Mouse (Mus musculus): ENCODE measurements around the gene Tmem151a.
"Not testable (repeated sequence)": the region's sequence is repeated elsewhere in the genome, so short reads cannot be mapped to it uniquely, and the experiment has no call there.

Gene Tmem151a

DNA sequence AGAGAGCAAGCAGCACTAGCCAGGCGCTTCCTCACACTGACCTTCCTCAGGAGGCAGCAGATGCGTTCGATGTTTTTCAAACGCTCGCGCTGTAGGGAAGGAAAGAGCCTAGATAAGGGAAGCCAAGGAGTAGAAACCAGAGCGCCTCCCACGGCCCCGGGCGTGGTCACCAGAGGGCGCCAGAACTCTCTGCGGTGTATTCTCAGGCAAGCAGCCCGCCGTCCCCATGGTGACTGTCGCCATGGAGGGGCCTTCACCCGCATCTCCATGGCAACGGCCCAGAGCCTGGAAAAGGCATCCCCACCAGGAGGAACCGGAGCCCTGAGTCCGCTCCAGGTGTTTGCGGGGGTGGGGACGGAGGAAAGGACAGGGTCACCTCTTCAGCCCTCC, 8.9 kb upstream of the Tmem151a start:
- peak; percentile 99 to 100 for DNase-seq

DNA sequence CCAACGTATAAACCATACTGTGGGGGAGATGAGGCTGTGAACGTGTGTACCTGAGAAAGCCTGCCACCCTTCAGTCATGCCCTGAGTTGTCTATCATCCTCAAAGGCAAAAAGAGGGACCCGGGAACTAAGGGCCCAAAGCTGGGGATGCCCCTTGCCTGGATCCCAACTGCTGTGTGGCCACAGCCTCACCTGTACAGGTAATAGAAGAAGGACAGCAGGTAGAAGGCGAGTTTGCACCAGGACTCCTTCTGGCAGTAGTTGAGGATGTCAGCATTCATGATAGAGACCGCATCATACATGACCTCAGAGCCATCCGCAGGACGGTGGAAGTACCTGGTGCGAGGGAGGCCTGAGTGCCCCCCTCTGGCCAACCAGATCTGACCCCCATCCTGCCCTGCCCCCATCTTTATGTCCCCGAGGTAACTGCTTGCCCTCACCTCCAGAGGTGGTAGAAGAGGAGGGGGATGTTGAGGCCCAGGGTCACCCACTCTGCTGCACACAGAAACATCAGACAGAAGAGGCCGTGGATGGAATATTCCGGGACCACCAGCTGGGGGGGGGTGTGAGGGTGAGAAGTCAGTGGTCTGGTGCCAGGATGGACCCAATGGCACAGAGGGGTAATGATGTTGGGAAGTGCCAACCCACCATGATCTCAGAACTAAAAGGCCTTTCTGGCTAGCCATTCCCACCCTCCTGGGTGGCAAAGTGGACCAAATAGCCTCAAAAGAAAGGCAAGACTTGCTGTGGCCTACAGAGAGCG, 8.3 kb upstream of the Tmem151a start:
- DNase-seq, result peak; percentile 48 to 59

DNA sequence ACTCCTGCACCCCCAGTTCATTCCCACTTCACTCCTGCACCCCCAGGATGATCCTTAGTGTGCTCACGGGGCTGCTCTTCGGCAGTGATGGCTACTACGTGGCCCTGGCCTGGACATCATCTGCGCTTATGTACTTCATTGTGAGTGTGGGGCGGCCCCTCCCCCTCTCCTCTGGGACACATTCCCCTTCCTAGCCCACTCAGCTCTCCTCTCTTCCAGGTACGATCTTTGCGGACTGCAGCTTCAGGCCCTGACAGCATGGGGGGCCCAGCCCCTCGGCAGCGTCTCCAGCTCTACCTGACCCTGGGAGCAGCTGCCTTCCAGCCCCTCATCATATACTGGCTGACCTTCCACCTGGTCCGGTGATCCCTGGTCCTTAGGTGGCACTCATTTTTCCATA, 6.8 kb upstream of the Tmem151a start:
- peak in 1 of 2 experiments; percentile 34 for DNase-seq

DNA sequence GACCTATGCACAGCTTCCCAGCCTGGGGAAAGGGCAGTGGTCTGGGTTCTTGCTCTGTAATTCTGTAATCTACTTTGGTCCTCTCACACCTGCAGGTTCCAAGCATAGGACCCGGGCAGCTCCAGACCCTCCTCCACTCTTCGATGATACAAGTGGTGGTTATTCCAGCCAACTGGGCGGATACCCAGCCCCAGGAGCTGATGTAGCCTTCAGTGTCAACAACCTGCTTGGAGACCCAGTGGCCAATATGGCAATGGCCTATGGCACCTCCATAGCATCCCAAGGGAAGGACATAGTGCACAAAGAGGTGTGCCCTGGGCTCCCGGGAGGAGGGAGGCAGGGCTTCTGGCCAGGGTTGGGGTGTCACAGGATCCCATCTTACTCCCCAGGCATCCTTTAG, 4.0 kb upstream of the Tmem151a start:
- no peak for DNase-seq

DNA sequence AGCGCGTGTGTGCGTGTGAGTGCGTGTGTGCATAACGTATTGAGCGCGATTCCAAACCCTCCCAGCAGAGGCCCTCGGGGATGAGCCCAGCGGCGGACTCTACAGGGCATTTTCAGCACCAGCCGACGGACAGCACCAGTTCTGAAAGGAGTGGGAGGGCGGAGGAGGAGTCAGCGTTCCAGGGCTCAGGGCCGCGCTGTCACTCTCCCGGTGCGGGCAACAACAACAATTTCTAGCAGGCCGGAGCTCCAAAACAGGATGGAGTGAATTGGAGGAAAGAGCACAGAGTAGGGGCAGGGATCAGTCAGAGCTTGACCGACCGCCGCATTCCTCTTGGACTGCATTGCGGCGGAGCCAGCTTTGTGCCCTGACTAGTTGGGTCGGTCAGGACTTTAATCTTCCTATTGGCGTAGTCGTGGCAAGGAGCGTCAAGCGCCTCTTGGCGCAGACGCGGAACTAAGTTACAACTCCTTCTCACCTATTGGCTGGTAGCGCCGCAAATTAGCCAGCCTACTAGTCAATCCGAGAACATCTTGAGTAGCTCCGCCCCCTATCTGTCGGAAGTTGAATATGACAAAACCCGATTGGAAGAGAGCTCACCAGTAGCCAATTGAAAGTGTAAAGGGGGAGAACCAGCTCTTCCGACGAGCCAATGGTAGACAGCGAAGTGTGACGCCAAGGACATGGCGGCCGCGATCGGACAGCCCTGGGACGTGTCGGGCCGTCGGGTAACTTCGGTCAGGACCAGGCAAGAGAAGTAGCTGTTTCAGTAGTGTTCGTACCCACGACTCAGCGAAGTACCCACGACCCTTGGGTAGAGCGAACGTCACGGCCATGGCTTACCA, 2.8 kb upstream of the Tmem151a start, which contains the start of gene Yif1a:
Gene Yif1a, plus strand, starts transcription at position 655 of the 845 bp plus-strand sequence.
- DNase-seq, result peak; percentile 93 to 95

DNA sequence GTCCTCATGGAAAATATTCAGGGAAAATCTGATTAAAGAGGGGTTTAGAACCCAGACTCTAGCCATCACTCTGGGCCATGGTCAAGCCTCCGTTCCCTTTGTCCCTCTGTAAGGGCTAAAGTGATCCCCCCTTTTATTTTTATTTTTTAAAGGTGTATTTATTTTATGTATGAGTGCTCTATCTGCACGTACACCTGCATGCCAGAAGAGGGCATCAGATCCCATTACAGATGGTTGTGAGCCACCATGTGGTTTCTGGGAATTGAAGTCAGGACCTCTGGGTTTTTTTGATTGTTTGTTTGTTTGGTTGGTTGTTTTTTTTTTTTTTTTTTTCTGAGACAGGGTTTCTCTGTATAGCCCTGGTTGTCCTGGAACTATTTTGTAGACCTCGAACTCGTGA, 1.2 kb upstream of the Tmem151a start:
- not testable (repeated sequence) for DNase-seq

DNA sequence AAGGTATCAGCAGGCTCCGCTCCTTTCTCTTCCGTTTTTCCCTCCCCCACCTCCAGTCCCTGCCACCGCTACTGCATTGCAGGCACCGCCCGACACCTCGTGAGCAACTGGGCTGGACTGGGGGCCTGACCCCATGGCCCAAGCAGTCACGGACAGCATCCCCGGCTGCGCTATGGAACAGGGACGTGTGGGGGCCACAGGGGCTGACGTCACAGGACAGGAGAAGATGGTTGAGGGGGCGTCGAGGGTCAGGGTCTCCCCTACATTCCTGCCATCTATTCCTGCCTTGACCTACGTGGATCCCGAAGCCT, 542 bp downstream of the Tmem151a start:
- peak in 1 of 2 experiments; percentile 50 for DNase-seq

DNA sequence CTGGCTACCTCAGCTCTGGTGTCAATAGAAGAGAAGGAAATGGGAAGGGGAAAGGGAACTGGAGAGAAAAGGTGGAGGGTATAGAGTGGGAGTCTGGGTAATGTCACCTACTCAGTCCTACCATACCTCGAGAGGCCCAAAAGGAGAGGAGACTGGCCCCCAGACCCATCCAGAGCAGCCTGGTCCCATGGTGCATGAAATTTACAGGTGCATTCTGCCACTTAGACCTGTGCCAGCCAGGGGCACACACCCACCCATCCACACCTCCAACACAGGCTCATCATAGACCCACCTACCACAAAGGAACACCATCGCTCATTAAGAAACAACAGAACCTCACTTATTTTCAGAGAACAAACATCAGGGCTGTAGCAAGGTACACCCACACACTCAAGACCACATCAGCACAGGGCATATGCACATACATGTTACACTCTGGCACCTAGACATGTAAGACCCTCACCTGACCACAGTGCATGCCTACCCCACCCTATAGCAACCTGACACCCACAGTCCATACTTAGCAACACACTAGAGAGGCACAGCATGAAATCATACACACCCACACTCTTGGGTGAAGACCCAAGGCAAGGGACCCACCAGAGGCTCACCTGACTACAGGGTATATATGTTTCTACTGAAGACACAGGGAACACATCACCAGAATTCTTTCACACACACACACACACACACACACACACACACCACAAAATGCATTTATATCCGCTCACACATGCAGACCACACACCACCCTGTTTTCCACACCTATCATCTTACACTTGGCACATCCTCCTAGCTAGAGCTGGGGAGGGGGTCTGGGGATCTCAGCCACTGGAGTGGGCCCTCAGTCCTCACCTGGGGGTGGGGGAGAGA, 1.1 kb downstream of the Tmem151a start:
- DNase-seq, result no peak

DNA sequence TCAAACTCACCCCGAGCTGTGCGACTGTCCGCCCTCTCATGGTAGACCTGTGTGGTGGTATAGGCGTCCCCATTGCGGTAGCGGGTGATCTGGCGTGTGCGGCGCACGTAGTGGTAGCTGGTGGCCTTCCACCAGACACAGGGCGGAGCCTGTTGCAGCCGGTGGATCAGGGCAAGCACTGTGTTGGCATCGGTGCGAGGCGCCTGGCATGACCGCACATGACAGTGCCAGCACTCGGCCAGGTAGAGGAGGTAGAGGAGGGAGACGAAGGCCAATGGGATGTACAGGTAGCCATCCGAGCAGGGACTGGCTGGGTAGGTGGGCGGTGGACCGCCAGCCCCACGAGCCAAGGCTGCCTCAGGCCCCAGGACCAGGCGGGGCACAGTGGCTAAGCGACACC, 2.7 kb downstream of the Tmem151a start:
- DNase-seq, result no peak

DNA sequence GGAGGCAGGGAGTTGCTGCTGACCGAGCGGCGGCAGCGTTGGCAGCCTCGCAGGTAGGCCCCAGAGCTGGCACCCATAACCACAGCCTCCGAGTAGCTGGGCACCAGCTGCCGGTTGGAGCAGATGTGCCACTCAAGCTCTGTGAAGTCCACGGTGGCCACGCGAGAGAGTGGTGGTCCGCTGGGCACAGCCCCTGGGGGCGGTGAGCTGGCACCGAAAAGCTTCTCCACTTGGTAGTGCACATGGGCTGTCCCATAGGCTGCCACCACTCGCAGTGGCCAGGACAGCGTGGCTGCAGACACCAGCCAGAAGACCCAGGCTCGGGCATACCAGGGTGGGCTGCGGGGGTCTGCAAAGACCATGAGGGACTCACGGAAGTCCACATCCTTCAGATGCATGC, 3.3 kb downstream of the Tmem151a start:
- DNase-seq, result no peak

DNA sequence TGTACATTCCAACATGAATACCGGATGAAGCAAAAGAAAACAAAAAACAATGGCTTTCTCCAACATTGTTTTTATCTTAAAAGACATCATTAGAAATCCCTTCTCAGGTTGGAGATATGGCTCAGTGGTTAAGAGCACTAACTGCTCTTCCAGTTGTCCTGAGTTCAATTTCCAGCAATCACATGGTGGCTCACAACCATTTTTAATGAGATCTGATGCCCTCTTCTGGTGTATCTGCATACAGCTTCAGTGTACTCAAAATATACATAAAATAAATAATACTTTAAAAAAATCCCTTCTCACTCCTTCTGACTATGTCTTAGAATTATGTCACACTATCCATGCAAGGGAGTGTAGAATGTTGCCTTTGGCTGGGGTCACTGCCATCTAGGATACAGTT, 6.1 kb downstream of the Tmem151a start:
- no peak for DNase-seq

DNA sequence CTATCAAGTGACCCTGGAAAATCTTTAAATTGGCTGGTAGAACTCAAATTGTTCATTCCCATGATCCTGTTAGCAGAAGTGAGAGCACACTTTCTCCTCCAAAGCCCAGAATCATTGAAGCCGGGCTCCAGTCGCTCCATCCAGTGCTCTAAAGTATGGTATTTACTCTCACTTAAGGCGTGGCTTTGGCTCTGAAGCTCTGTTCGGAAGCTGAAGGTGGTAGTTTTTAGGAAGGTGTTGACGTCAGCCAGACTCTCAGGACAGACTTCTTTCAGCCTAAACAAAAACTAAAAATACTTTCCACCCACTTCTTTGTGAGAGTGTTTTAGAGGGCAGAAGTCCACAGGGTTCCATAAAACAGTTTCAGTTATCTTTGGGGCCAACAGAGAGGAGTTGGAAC, 11.8 kb downstream of the Tmem151a start:
- DNase-seq, result no peak

DNA sequence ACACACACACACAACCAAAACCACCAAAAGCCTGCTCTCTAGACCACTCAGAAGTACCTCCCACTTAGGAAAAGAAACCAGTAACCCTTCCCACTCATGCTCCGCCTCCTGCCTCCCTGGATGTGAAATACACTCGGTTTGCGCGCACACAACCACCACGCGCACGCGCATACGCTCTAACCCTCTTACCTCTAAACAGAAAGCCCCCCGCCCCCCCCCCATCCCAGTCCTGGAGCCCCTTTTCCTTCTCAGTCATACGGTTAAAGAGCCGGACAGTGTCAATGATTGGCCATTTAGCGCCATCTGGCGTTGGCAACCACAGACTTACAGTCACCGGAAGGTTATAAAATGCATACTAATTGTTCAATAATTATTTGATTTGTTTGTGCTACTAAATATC, 12.3 kb downstream of the Tmem151a start:
- DNase-seq, result peak; percentile 74 to 82

DNA sequence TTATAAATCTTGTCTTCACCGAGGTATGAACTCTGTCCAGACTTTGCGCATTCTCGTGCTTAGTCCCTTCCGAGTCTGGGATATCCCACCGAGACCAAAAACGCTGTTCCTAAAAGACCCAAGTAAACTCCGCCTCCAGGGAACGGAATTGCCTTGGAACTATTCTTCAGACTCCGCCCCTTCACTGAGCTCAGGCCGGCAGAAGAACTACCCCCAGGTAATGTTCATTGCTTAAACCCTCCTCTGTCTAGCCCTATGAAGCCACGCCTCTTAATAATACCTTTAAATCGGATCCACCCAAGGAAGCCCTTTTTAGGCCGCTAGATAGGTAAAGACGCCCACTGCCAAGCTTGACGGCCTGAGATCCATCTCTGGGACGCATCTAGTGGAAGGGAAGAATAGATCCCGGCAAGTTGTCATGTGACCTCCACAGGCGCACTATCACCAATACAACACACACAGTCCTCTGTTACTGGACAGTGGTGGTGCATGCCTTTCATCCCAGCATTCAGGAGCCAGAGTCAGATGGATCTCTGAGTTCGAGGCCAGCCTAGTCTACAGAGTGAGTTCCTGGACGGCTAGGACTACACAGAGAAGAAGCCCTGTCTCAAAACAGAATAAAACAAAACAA, 12.8 kb downstream of the Tmem151a start:
- no peak for DNase-seq

DNA sequence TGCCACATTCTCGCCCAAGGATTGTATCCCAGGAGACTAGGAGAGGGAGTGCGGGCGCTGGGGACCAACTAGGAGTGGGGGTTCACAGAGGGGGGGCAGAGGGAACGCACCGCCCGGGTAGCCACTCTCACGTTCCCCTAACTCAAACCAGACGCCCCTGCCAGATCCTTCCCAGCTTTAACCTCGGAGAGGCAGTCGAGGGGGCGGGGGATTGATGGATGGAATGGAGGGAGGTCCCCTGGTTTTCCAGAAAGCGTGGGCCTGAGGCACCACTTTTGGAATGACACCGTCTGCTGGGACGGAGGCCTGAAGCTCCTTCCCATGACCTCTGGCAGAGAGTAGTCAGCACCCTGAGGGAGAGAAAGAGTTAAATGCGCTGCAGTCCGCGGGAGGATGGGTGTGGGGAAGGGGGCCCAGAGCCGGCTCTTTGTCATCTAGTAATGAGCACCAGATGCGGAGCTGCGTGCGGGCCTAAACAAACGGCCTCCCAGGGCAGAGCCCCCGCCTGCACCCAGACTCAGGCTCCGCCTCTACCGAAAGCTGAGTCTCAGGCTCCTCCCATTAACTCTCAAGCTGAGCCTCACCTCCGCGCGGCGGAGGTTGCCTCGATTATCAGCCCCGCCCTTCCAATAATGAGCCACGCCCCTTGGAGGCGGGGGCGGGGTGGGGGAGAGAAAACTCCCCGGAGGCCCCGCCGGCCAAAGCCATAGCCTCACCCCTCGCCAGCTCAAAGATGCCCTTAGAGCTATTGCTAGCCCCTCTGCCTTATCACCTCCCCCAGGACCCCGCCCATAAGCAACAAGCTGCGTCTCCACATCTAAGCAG, 13.6 kb downstream of the Tmem151a start:
- peak in 1 of 2 experiments; percentile 39 for DNase-seq

DNA sequence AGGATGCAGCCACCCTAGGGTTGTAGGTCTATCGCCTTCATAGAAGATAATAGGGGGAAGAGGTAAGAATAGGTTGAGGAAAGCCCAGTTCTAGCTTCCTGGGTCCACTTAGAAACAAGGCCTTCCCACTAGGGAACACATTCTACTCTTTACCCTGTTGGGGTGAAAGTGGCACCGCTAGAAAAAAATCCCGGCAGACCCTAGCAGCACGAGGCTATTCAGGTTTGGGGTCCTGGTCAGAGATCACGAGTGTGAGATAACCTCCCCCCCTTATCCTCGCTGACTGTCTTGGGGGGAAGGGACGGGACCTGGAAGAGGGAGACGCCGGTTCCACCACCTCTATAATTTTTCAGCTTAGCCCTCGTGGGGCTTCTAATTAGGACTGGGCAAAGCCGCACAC, 14.3 kb downstream of the Tmem151a start:
- no peak for DNase-seq

DNA sequence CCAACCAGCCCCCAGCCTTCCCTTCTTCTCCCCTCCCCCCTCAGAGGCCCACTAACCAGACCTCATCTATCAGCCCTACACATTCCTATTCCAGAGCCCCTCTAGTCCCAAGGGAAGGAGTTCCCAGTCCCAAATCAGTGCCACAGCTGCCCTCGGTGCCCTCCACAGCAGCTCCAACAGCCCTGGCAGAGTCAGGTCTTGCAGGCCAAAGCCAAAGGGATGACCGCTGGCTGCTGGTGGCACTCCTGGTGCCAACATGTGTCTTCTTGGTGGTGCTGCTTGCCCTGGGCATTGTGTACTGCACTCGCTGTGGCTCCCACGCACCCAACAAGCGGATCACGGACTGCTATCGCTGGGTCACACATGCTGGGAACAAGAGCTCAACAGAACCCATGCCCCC, 15.4 kb downstream of the Tmem151a start:
- DNase-seq, result no peak

DNA sequence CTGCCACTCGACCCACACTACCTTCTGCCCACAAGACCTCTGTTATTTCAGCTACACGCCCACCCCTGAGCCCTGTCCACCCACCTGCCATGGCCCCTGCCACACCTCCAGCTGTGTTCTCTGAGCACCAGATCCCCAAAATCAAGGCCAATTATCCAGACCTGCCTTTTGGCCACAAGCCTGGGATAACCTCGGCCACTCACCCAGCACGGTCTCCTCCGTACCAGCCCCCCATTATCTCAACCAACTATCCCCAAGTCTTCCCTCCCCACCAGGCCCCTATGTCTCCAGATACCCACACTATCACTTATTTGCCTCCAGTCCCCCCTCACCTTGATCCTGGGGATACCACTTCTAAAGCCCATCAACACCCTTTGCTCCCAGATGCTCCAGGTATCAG, 15.8 kb downstream of the Tmem151a start:
- DNase-seq, result no peak

DNA sequence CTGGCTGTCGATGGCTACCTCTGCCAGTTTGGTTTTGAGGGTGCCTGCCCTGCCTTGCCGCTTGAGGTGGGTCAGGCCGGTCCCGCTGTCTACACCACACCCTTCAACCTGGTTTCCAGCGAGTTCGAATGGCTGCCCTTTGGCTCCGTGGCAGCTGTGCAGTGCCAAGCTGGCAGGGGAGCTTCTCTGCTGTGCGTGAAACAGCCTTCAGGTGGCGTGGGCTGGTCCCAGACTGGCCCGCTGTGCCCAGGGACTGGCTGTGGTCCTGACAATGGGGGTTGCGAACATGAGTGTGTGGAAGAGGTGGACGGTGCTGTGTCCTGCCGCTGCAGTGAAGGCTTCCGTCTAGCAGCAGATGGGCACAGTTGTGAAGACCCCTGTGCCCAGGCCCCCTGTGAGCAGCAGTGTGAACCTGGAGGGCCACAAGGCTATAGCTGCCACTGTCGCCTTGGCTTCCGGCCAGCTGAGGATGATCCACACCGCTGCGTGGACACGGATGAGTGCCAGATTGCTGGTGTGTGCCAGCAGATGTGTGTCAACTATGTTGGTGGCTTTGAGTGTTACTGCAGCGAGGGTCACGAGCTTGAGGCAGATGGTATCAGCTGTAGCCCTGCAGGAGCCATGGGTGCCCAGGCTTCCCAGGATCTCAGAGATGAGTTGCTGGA, 16.6 kb downstream of the Tmem151a start:
- DNase-seq, result peak in 1 of 2 experiments; percentile 28

DNA sequence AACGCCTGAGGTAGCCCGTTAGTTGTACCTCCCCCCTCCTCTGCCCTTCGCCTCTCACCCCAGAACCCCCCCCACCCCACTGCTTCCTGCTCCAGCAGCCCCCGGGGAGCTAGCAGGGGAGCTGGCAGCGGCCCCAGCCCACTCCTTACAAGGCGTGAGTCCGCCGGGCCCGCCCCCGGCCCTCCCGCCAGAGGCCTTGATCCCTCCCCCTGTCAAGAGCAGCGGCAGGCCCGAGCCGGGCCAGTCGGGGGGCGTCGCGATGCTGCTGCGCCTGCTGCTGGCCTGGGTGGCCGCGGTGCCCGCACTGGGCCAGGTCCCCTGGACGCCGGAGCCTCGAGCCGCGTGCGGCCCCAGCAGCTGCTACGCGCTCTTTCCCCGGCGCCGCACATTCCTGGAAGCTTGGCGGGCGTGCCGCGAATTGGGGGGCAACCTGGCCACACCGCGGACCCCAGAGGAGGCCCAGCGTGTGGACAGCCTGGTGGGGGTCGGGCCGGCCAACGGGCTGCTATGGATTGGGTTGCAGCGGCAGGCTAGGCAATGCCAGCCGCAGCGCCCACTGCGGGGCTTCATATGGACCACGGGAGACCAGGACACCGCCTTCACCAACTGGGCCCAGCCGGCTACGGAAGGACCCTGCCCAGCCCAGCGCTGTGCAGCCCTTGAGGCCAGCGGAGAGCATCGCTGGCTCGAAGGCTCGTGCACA, 17.3 kb downstream of the Tmem151a start, which contains the start of gene Cd248:
Gene Cd248, plus strand, starts transcription at position 212 of the 703 bp plus-strand sequence.
- DNase-seq, result peak; percentile 27 to 61
